Mouse (Mus musculus) thymus, postnatal 36 days (tissue): ENCODE measurements around the gene Shisa7.
"Not testable (repeated sequence)": the region's sequence is repeated elsewhere in the genome, so short reads cannot be mapped to it uniquely, and the experiment has no call there.

Source experiments
- DNase-seq, 2 experiments: peaks; one replicate each; pipeline ENCODE4 v3.0.0; 2022; ENCODE audit warnings: mixed read lengths in 2 of 2

The Shisa7 gene

GRCm38 (mm10) chr7:4793674-4794073 lies 50.8 kb downstream of the Shisa7 start:
- no peak for DNase-seq

GRCm38 (mm10) chr7:4793248-4793647 lies 51.2 kb downstream of the Shisa7 start:
- DNase-seq, result not testable (repeated sequence)

GRCm38 (mm10) chr7:4792278-4793212 lies 52.0 kb downstream of the Shisa7 start, which contains the start of gene Rpl28:
Rpl28 (plus strand) TSS chr7:4792874.
- DNase-seq, result peak; percentile 91 to 95

GRCm38 (mm10) chr7:4789436-4789935 lies 55.0 kb downstream of the Shisa7 start, which contains the start of gene Tmem238:
Tmem238 (minus strand) TSS chr7:4789656.
- peak; percentile 19 to 32 for DNase-seq

- DNase-seq, result peak; percentile 38 to 39
These were observed 55.7 kb downstream of the Shisa7 start for GRCm38 (mm10) chr7:4788499-4789435.

- DNase-seq, result no peak
These were observed 60.7 kb downstream of the Shisa7 start for GRCm38 (mm10) chr7:4783667-4784268.

- no peak for DNase-seq
These were observed 61.7 kb downstream of the Shisa7 start, which contains the start of the genes Il11 and Tmem190 for GRCm38 (mm10) chr7:4782759-4783158. Il11 (minus strand) TSS chr7:4782859. Tmem190 (plus strand) TSS chr7:4782937.

GRCm38 (mm10) chr7:4782130-4782529 lies 62.4 kb downstream of the Shisa7 start:
- no peak for DNase-seq

- no peak for DNase-seq
These were observed 64.6 kb downstream of the Shisa7 start for GRCm38 (mm10) chr7:4779921-4780320.

GRCm38 (mm10) chr7:4777851-4778637 lies 66.5 kb downstream of the Shisa7 start:
- DNase-seq, result no peak

GRCm38 (mm10) chr7:4776861-4777830 lies 67.3 kb downstream of the Shisa7 start:
- peak; percentile 29 to 52 for DNase-seq

GRCm38 (mm10) chr7:4776131-4776530 lies 68.4 kb downstream of the Shisa7 start:
- no peak for DNase-seq
